Mouse (Mus musculus): ENCODE results near the gene Samd8. TPM values are rescaled to one million over a fixed set of nuclear protein-coding genes. Genes with fewer than 3 reads are reported as not detected.

Gene Samd8
- total RNA-seq, 1 experiment, result 31.4 TPM

GRCm38 (mm10) chr14:21806631-21807160 lies 56.4 kb downstream of the Samd8 start:
- no peak for TF ChIP-seq MAFK (IDR thresholded peaks at IDR 0.05; ENCODE audit: insufficient read depth, low read depth, low read length)
- TF ChIP-seq ZNF384 (IDR thresholded peaks at IDR 0.05; ENCODE audit: low read depth, low read length), result no peak
- TF ChIP-seq HCFC1 (IDR thresholded peaks at IDR 0.05; ENCODE audit: borderline replicate concordance, insufficient read depth, low read length), result no peak
- TF ChIP-seq CHD2 (IDR thresholded peaks at IDR 0.05; ENCODE audit: low read depth, low read length), result no peak
- no peak for TF ChIP-seq ZC3H11A (IDR thresholded peaks at IDR 0.05; ENCODE audit: borderline replicate concordance, low read depth, low read length)
- no peak overlapping the region for H3K27ac ChIP-seq (ENCODE audit: insufficient read depth, low read depth, low read length, poor library complexity, severe bottlenecking)
- no peak overlapping the region for H3K4me3 ChIP-seq (ENCODE audit: insufficient read depth in 1 of 2, low read depth in 1 of 2, low read length in 2 of 2, poor library complexity in 1 of 2, severe bottlenecking in 1 of 2)
- H3K9ac ChIP-seq (ENCODE audit: insufficient read depth, low read depth, low read length, poor library complexity, severe bottlenecking), result no peak overlapping the region
- no peaks in the 10 kb centered on the region for H3K36me3 ChIP-seq (ENCODE audit: control insufficient read depth, insufficient read depth, low read length, poor library complexity, severe bottlenecking)
- DNase-seq (ENCODE audit: low read depth, low spot score), result no peak
- H3K4me1 ChIP-seq (ENCODE audit: control insufficient read depth in 2 of 2, insufficient read depth in 2 of 2, low read length in 2 of 2, poor library complexity in 1 of 2), result no peaks in the 10 kb centered on the region
- in situ Hi-C loops (cut with MboI; ENCODE audit: low sequenced_read_pairs in 2 of 2, unreplicated experiment in 2 of 2), result no loop called here
- H3K9me3 ChIP-seq (ENCODE audit: control insufficient read depth, insufficient read depth, low read depth, low read length), result no peaks in the 10 kb centered on the region

- Histone ChIP-seq H3K4me1 (ENCODE audit: control insufficient read depth in 2 of 2, insufficient read depth in 2 of 2, low read length in 2 of 2, poor library complexity in 1 of 2) (peaks cover 0 to 4% of the 10 kb centered on the region in 2 experiments; a peak in 2 of 4 replicates), H3K4me3 (ENCODE audit: insufficient read depth in 1 of 2, low read depth in 1 of 2, low read length in 2 of 2, poor library complexity in 1 of 2, severe bottlenecking in 1 of 2) (no peak overlapping the region), H3K36me3 (ENCODE audit: control insufficient read depth, insufficient read depth, low read length, poor library complexity, severe bottlenecking) (no peaks in the 10 kb centered on the region), H3K9ac (ENCODE audit: insufficient read depth, low read depth, low read length, poor library complexity, severe bottlenecking) (no peak overlapping the region), H3K9me3 (ENCODE audit: control insufficient read depth, insufficient read depth, low read depth, low read length) (no peaks in the 10 kb centered on the region), H3K27ac (ENCODE audit: insufficient read depth, low read depth, low read length, poor library complexity, severe bottlenecking) (no peak overlapping the region)
- no peak for DNase-seq (ENCODE audit: low read depth, low spot score)
- no peak for TF ChIP-seq HCFC1 (IDR thresholded peaks at IDR 0.05; ENCODE audit: borderline replicate concordance, insufficient read depth, low read length)
- TF ChIP-seq MAFK (IDR thresholded peaks at IDR 0.05; ENCODE audit: insufficient read depth, low read depth, low read length), result no peak
- TF ChIP-seq ZC3H11A (IDR thresholded peaks at IDR 0.05; ENCODE audit: borderline replicate concordance, low read depth, low read length), result no peak
- TF ChIP-seq ZNF384 (IDR thresholded peaks at IDR 0.05; ENCODE audit: low read depth, low read length), result no peak
- no peak for TF ChIP-seq CHD2 (IDR thresholded peaks at IDR 0.05; ENCODE audit: low read depth, low read length)
- in situ Hi-C loops (cut with MboI; ENCODE audit: low sequenced_read_pairs in 2 of 2, unreplicated experiment in 2 of 2), result no loop called here
Measured at GRCm38 (mm10) chr14:21808208-21808922, 58.0 kb downstream of the Samd8 start.

GRCm38 (mm10) chr14:21809418-21809817 lies 59.1 kb downstream of the Samd8 start:
- in situ Hi-C loops (cut with MboI; ENCODE audit: low sequenced_read_pairs in 2 of 2, unreplicated experiment in 2 of 2), result no loop called here
- no peak overlapping the region for H3K9ac ChIP-seq (ENCODE audit: insufficient read depth, low read depth, low read length, poor library complexity, severe bottlenecking)
- no peak overlapping the region for H3K27ac ChIP-seq (ENCODE audit: insufficient read depth, low read depth, low read length, poor library complexity, severe bottlenecking)
- no peak overlapping the region for H3K4me3 ChIP-seq (ENCODE audit: insufficient read depth in 1 of 2, low read depth in 1 of 2, low read length in 2 of 2, poor library complexity in 1 of 2, severe bottlenecking in 1 of 2)
- no peaks in the 10 kb centered on the region for H3K9me3 ChIP-seq (ENCODE audit: control insufficient read depth, insufficient read depth, low read depth, low read length)
- no peak for DNase-seq (ENCODE audit: low read depth, low spot score)
- H3K36me3 ChIP-seq (ENCODE audit: control insufficient read depth, insufficient read depth, low read length, poor library complexity, severe bottlenecking), result no peaks in the 10 kb centered on the region
- TF ChIP-seq MAFK (IDR thresholded peaks at IDR 0.05; ENCODE audit: insufficient read depth, low read depth, low read length) (no peak), ZC3H11A (IDR thresholded peaks at IDR 0.05; ENCODE audit: borderline replicate concordance, low read depth, low read length) (no peak), HCFC1 (IDR thresholded peaks at IDR 0.05; ENCODE audit: borderline replicate concordance, insufficient read depth, low read length) (no peak), CHD2 (IDR thresholded peaks at IDR 0.05; ENCODE audit: low read depth, low read length) (no peak), ZNF384 (IDR thresholded peaks at IDR 0.05; ENCODE audit: low read depth, low read length) (no peak)
- H3K4me1 ChIP-seq (ENCODE audit: control insufficient read depth in 2 of 2, insufficient read depth in 2 of 2, low read length in 2 of 2, poor library complexity in 1 of 2), result peaks cover 0 to 6% of the 10 kb centered on the region in 2 experiments; a peak in 2 of 4 replicates

- Histone ChIP-seq H3K27ac (ENCODE audit: insufficient read depth, low read depth, low read length, poor library complexity, severe bottlenecking) (no peak overlapping the region), H3K9me3 (ENCODE audit: control insufficient read depth, insufficient read depth, low read depth, low read length) (no peaks in the 10 kb centered on the region), H3K4me3 (ENCODE audit: insufficient read depth in 1 of 2, low read depth in 1 of 2, low read length in 2 of 2, poor library complexity in 1 of 2, severe bottlenecking in 1 of 2) (no peak overlapping the region), H3K4me1 (ENCODE audit: control insufficient read depth in 2 of 2, insufficient read depth in 2 of 2, low read length in 2 of 2, poor library complexity in 1 of 2) (peaks cover 0 to 6% of the 10 kb centered on the region in 2 experiments; a peak in 2 of 4 replicates), H3K36me3 (ENCODE audit: control insufficient read depth, insufficient read depth, low read length, poor library complexity, severe bottlenecking) (no peaks in the 10 kb centered on the region), H3K9ac (ENCODE audit: insufficient read depth, low read depth, low read length, poor library complexity, severe bottlenecking) (no peak overlapping the region)
- TF ChIP-seq MAFK (IDR thresholded peaks at IDR 0.05; ENCODE audit: insufficient read depth, low read depth, low read length) (no peak), ZNF384 (IDR thresholded peaks at IDR 0.05; ENCODE audit: low read depth, low read length) (no peak), ZC3H11A (IDR thresholded peaks at IDR 0.05; ENCODE audit: borderline replicate concordance, low read depth, low read length) (no peak), CHD2 (IDR thresholded peaks at IDR 0.05; ENCODE audit: low read depth, low read length) (no peak), HCFC1 (IDR thresholded peaks at IDR 0.05; ENCODE audit: borderline replicate concordance, insufficient read depth, low read length) (no peak)
- no peak for DNase-seq (ENCODE audit: low read depth, low spot score)
- in situ Hi-C loops (cut with MboI; ENCODE audit: low sequenced_read_pairs in 2 of 2, unreplicated experiment in 2 of 2), result loop anchor here in 1 of 2 experiments (10.0 kb wide), 1 partner anchor 56 kb away; the partner anchor contains the start of genes Dusp13 and Samd8
Measured at GRCm38 (mm10) chr14:21811301-21811700, 61.0 kb downstream of the Samd8 start.

All from ES-E14 (cell line).